Mouse (Mus musculus) megakaryocyte, embryonic 14.5 days (primary cell): Measurements from ENCODE around the gene Hspa1l.

Experiments used
- FLI1 ChIP-seq: IDR thresholded peaks from 2 replicates; pipeline ENCODE4 v1.6.1; 2012; ENCODE audit warnings: low read length, inconsistent platforms, mixed read lengths
- GATA1 ChIP-seq: IDR thresholded peaks from 3 replicates; pipeline ENCODE4 v1.6.1; 2012; ENCODE audit warnings: mixed read lengths, low read length, inconsistent platforms, borderline replicate concordance

GRCm38 (mm10) chr17:35015296-35015695 is 42.8 kb downstream of the Hspa1l start:
- no peak for TF ChIP-seq GATA1
- no peak for TF ChIP-seq FLI1
